Mouse (Mus musculus) CH12.LX (cell line): ENCODE data around the gene Metap1. TPM values are rescaled to one million over a fixed set of nuclear protein-coding genes. Genes with fewer than 3 reads are reported as not detected.

Experiments used
- DNase-seq: peaks from one replicate; pipeline ENCODE4 v3.0.0-alpha.2; 2013; ENCODE audit errors: extremely low read depth
- H3K27ac ChIP-seq: 2 replicates; pipeline ENCODE4 v1.5.1; 2012; ENCODE audit warnings: low read depth, mild to moderate bottlenecking, control low read depth, moderate library complexity; ENCODE audit not compliant: insufficient read depth
- H3K27me3 ChIP-seq: replicated peaks from 2 replicates; pipeline ENCODE3; 2012; ENCODE audit warnings: inconsistent platforms
- H3K36me3 ChIP-seq, 2 experiments: replicated peaks in 1 of 2; 2 replicates each; pipeline versions ENCODE3 to v1.6.1; 2012; ENCODE audit warnings: inconsistent platforms in 1 of 2, low read length in 1 of 2, mild to moderate bottlenecking in 1 of 2, mixed read lengths in 1 of 2, moderate library complexity in 1 of 2; ENCODE audit not compliant: control insufficient read depth in 1 of 2, insufficient read depth in 1 of 2
- H3K4me1 ChIP-seq, 2 experiments: 2 replicates each; pipeline ENCODE4 v1.6.1; 2012; ENCODE audit warnings: inconsistent platforms in 1 of 2, moderate library complexity in 1 of 2; ENCODE audit not compliant: insufficient read depth in 2 of 2, control insufficient read depth in 1 of 2
- H3K4me2 ChIP-seq: 2 replicates; pipeline ENCODE4 v1.6.1; 2012; ENCODE audit warnings: low read depth, mild to moderate bottlenecking, control low read depth; ENCODE audit not compliant: poor library complexity, insufficient read depth, severe bottlenecking
- H3K4me3 ChIP-seq, 3 experiments: fragments of 150-350 bp in 1 of 3; sonication (generic) in 1 of 3; replicated peaks in 1 of 3; 2 replicates each; pipeline versions ENCODE3 to v1.5.1; 2011 to 2012; ENCODE audit warnings: low read depth in 2 of 3, low read length in 2 of 3, mild to moderate bottlenecking in 2 of 3, moderate library complexity in 2 of 3, control low read depth in 1 of 3, improper control_type of control experiment in 1 of 3, inconsistent platforms in 1 of 3, mixed read lengths in 1 of 3; ENCODE audit not compliant: poor library complexity in 1 of 3
- H3K79me2 ChIP-seq: replicated peaks from 2 replicates; pipeline ENCODE4 v1.6.1; 2012; ENCODE audit warnings: mild to moderate bottlenecking, moderate library complexity; ENCODE audit not compliant: control insufficient read depth, poor library complexity, insufficient read depth, severe bottlenecking; ENCODE audit errors: extremely low read depth
- H3K9ac ChIP-seq: 2 replicates; pipeline ENCODE4 v1.6.1; 2012; ENCODE audit warnings: low read depth, mild to moderate bottlenecking, control low read depth, moderate library complexity; ENCODE audit not compliant: insufficient read depth
- H3K9me3 ChIP-seq: replicated peaks from 2 replicates; pipeline ENCODE3; 2012; ENCODE audit warnings: low read length, inconsistent platforms, mixed read lengths
- BHLHE40 ChIP-seq: IDR thresholded peaks from 2 replicates; pipeline ENCODE4 v1.6.1; 2011; ENCODE audit warnings: mild to moderate bottlenecking, low read depth, low read length, improper control_type of control experiment
- CHD2 ChIP-seq: IDR thresholded peaks from 2 replicates; pipeline ENCODE4 v1.6.1; 2011; ENCODE audit warnings: low read length, improper control_type of control experiment
- CTCF ChIP-seq, 2 experiments: IDR thresholded peaks in 1 of 2; conservative IDR thresholded peaks in 1 of 2; 2 replicates each; pipeline ENCODE4 v1.5.1; 2011 to 2012; ENCODE audit warnings: low read depth in 2 of 2, low read length in 2 of 2, improper control_type of control experiment in 1 of 2, inconsistent platforms in 1 of 2, mild to moderate bottlenecking in 1 of 2, moderate library complexity in 1 of 2
- E2F4 ChIP-seq: IDR thresholded peaks from 2 replicates; pipeline ENCODE4 v1.6.1; 2011; ENCODE audit warnings: low read depth, low read length, improper control_type of control experiment; ENCODE audit not compliant: insufficient replicate concordance
- ELF1 ChIP-seq: IDR thresholded peaks from 2 replicates; pipeline ENCODE4 v1.6.1; 2014; ENCODE audit warnings: low read depth, mild to moderate bottlenecking, inconsistent platforms, low read length, improper control_type of control experiment
- EP300 ChIP-seq: IDR thresholded peaks from 2 replicates; pipeline ENCODE4 v1.6.1; 2011; ENCODE audit warnings: low read length, improper control_type of control experiment
- ETS1 ChIP-seq: conservative IDR thresholded peaks from 2 replicates; pipeline ENCODE4 v1.6.1; 2012; ENCODE audit warnings: low read depth, mild to moderate bottlenecking, inconsistent platforms, low read length, improper control_type of control experiment, moderate library complexity
- GABPA ChIP-seq: IDR thresholded peaks from 2 replicates; pipeline ENCODE4 v1.6.1; 2012; ENCODE audit warnings: low read depth, low read length, improper control_type of control experiment, inconsistent platforms; ENCODE audit not compliant: insufficient replicate concordance
- HCFC1 ChIP-seq: IDR thresholded peaks from 2 replicates; pipeline ENCODE4 v1.6.1; 2012; ENCODE audit warnings: low read depth, mild to moderate bottlenecking, inconsistent platforms, low read length, improper control_type of control experiment
- IRF4 ChIP-seq: IDR thresholded peaks from 2 replicates; pipeline ENCODE4 v1.6.1; 2014; ENCODE audit warnings: low read depth, mild to moderate bottlenecking, inconsistent platforms, low read length, improper control_type of control experiment
- JUN ChIP-seq: IDR thresholded peaks from 2 replicates; pipeline ENCODE4 v1.6.1; 2011; ENCODE audit warnings: low read depth, mild to moderate bottlenecking, low read length, improper control_type of control experiment, moderate library complexity; ENCODE audit not compliant: insufficient read depth
- KAT2A ChIP-seq: IDR thresholded peaks from 2 replicates; pipeline ENCODE4 v1.6.1; 2012; ENCODE audit warnings: low read length, improper control_type of control experiment, inconsistent platforms; ENCODE audit not compliant: insufficient replicate concordance
- MAFK ChIP-seq: IDR thresholded peaks from 2 replicates; pipeline ENCODE4 v1.6.1; 2011; ENCODE audit warnings: low read length, improper control_type of control experiment; ENCODE audit not compliant: insufficient replicate concordance
- MAX ChIP-seq: IDR thresholded peaks from 2 replicates; pipeline ENCODE4 v1.6.1; 2011; ENCODE audit warnings: low read length, improper control_type of control experiment
- MAZ ChIP-seq: IDR thresholded peaks from 2 replicates; pipeline ENCODE4 v1.6.1; 2012; ENCODE audit warnings: low read depth, mild to moderate bottlenecking, inconsistent platforms, low read length, improper control_type of control experiment, moderate library complexity
- MEF2A ChIP-seq: IDR thresholded peaks from 2 replicates; pipeline ENCODE4 v1.6.1; 2014; ENCODE audit warnings: low read depth, mild to moderate bottlenecking, inconsistent platforms, low read length, improper control_type of control experiment, borderline replicate concordance
- MXI1 ChIP-seq: IDR thresholded peaks from 2 replicates; pipeline ENCODE4 v1.6.1; 2011; ENCODE audit warnings: mild to moderate bottlenecking, low read depth, low read length, improper control_type of control experiment
- MYC ChIP-seq: IDR thresholded peaks from 2 replicates; pipeline ENCODE4 v1.6.1; 2011; ENCODE audit warnings: low read depth, mild to moderate bottlenecking, improper control_type of control experiment, low read length
- NELFE ChIP-seq: IDR thresholded peaks from 2 replicates; pipeline ENCODE4 v1.6.1; 2011; ENCODE audit warnings: low read depth, low read length, improper control_type of control experiment
- PAX5 ChIP-seq: IDR thresholded peaks from 2 replicates; pipeline ENCODE4 v1.6.1; 2012; ENCODE audit warnings: low read length, inconsistent platforms, mixed read lengths
- POLR2A ChIP-seq: IDR thresholded peaks from 2 replicates; pipeline ENCODE4 v1.6.1; 2011; ENCODE audit warnings: low read depth, mild to moderate bottlenecking, improper control_type of control experiment, low read length
- POLR2AphosphoS2 ChIP-seq: IDR thresholded peaks from 2 replicates; pipeline ENCODE4 v1.6.1; 2011; ENCODE audit warnings: low read depth, low read length, improper control_type of control experiment
- RAD21 ChIP-seq: IDR thresholded peaks from 2 replicates; pipeline ENCODE4 v1.6.1; 2011; ENCODE audit warnings: low read depth, mild to moderate bottlenecking, low read length, improper control_type of control experiment, moderate library complexity
- RCOR1 ChIP-seq: conservative IDR thresholded peaks from 2 replicates; pipeline ENCODE4 v1.6.1; 2012; ENCODE audit warnings: low read depth, mild to moderate bottlenecking, inconsistent platforms, low read length, improper control_type of control experiment
- SIN3A ChIP-seq: IDR thresholded peaks from 2 replicates; pipeline ENCODE4 v1.6.1; 2012; ENCODE audit warnings: low read length, improper control_type of control experiment, inconsistent platforms
- SMC3 ChIP-seq: IDR thresholded peaks from 2 replicates; pipeline ENCODE4 v1.6.1; 2011; ENCODE audit warnings: low read depth, low read length, improper control_type of control experiment
- UBTF ChIP-seq: IDR thresholded peaks from 2 replicates; pipeline ENCODE4 v1.6.1; 2012; ENCODE audit warnings: low read depth, mild to moderate bottlenecking, inconsistent platforms, low read length, improper control_type of control experiment, moderate library complexity
- USF1 ChIP-seq: IDR thresholded peaks from 2 replicates; pipeline ENCODE4 v1.6.1; 2014; ENCODE audit warnings: low read depth, mild to moderate bottlenecking, inconsistent platforms, low read length, improper control_type of control experiment
- USF2 ChIP-seq: conservative IDR thresholded peaks from 2 replicates; pipeline ENCODE4 v1.6.1; 2011; ENCODE audit warnings: low read depth, low read length, improper control_type of control experiment
- ZC3H11A ChIP-seq: IDR thresholded peaks from 2 replicates; pipeline ENCODE4 v1.6.1; 2012; ENCODE audit warnings: low read depth, mild to moderate bottlenecking, inconsistent platforms, low read length, improper control_type of control experiment
- ZKSCAN1 ChIP-seq: IDR thresholded peaks from 2 replicates; pipeline ENCODE4 v1.6.1; 2012; ENCODE audit warnings: low read depth, inconsistent platforms, low read length, improper control_type of control experiment, borderline replicate concordance
- ZMIZ1 ChIP-seq: IDR thresholded peaks from 2 replicates; pipeline ENCODE4 v1.6.1; 2012; ENCODE audit warnings: low read depth, mild to moderate bottlenecking, inconsistent platforms, low read length, improper control_type of control experiment
- ZNF384 ChIP-seq: IDR thresholded peaks from 2 replicates; pipeline ENCODE4 v1.6.1; 2012; ENCODE audit warnings: low read depth, low read length, improper control_type of control experiment, inconsistent platforms
- dilution Hi-C: fragments of 300-500 bp; cut with MboI; formaldehyde crosslinking; loops from 2 replicates; pipeline ENCODE4 v1.14.3; 2020; ENCODE audit warnings: low sequenced_read_pairs; ENCODE audit not compliant: extremely low pct_unique_long_range_greater_than_20kb, extremely low pct_ligation_motif_present
- in situ Hi-C: fragments of 300-500 bp; cut with MboI; formaldehyde crosslinking; loops from 3 replicates; pipeline ENCODE4 v1.14.3; 2019; ENCODE audit warnings: low sequenced_read_pairs, low pct_ligation_motif_present, low pct_unique_long_range_greater_than_20kb, mixed read lengths
- polyA plus RNA-seq: library from polyadenylated mRNA; unstranded; fragments of >175 nt; gene quantifications from 2 replicates; pipeline ENCODE4 v1.2.1, GENCODE M21; 2012; ENCODE audit warnings: low read depth; ENCODE audit not compliant: insufficient read length
- total RNA-seq, 2 experiments: library from RNA; depleted of rRNA; stranded (reverse); fragments of 300-350 nt in 1 of 2; fragments of >200 nt in 1 of 2; gene quantifications; 2 replicates each; pipeline ENCODE4 v1.2.3; 2012 to 2014

Metap1 gene
- total and polyA plus RNA-seq, 3 experiments = 77.9 to 163 (median 143) TPM

- in situ Hi-C loops = no loop called here
- dilution Hi-C loops = no loop called here
- Histone ChIP-seq H3K79me2 (no peaks in the 10 kb centered on the region), H3K27me3 (no peaks in the 10 kb centered on the region), H3K27ac (no peak overlapping the region), H3K9ac (no peak overlapping the region), H3K4me2 (no peak overlapping the region), H3K9me3 (no peaks in the 10 kb centered on the region), H3K4me1 (0 out of 4 replicates have a peak, but pooled peaks cover 2 to 3% of the 10 kb centered on the region in 2 experiments), H3K4me3 (no peak overlapping the region), H3K36me3 (no peaks in the 10 kb centered on the region)
- TF ChIP-seq E2F4 (no peak), MAZ (no peak), KAT2A (no peak), EP300 (no peak), MAFK (no peak), ZC3H11A (no peak), HCFC1 (no peak), SIN3A (no peak), NELFE (no peak), JUN (no peak)
- no peak for DNase-seq
These were observed 29.9 kb upstream of the Metap1 start for GRCm38 (mm10) chr3:138519218-138519617.

GRCm38 (mm10) chr3:138517881-138518280, 28.6 kb upstream of the Metap1 start:
- no peak overlapping the region for H3K9ac ChIP-seq
- H3K4me3 ChIP-seq = no peak overlapping the region
- 0 out of 4 replicates have a peak, but pooled peaks cover 2 to 3% of the 10 kb centered on the region in 2 experiments for H3K4me1 ChIP-seq
- H3K27me3 ChIP-seq = no peaks in the 10 kb centered on the region
- no peaks in the 10 kb centered on the region for H3K36me3 ChIP-seq
- in situ Hi-C loops = no loop called here
- no peak overlapping the region for H3K27ac ChIP-seq
- dilution Hi-C loops = no loop called here
- no peaks in the 10 kb centered on the region for H3K9me3 ChIP-seq
- no peak overlapping the region for H3K4me2 ChIP-seq
- DNase-seq = peak; percentile 56
- no peaks in the 10 kb centered on the region for H3K79me2 ChIP-seq
- TF ChIP-seq KAT2A (no peak), ETS1 (no peak), ZKSCAN1 (no peak), NELFE (no peak), MXI1 (no peak), USF1 (no peak), POLR2AphosphoS2 (no peak), CHD2 (no peak), USF2 (no peak), E2F4 (no peak), GABPA (no peak), BHLHE40 (no peak), UBTF (no peak), ELF1 (no peak), EP300 (no peak), HCFC1 (0 out of 2 replicates have a peak, but pooled peaks have one; percentile 28), PAX5 (no peak), MEF2A (no peak), IRF4 (no peak), SIN3A (0 out of 2 replicates have a peak, but pooled peaks have one; percentile 26), MAX (peak; percentile 63; the same call in 1 of the 2 replicates), RCOR1 (no peak), ZMIZ1 (no peak), RAD21 (peak; percentile 73), ZNF384 (peak; percentile 20; the same call in 1 of the 2 replicates), CTCF (conservative IDR thresholded peaks at IDR 0.05 in 1 of 2, IDR thresholded peaks at IDR 0.05 in 1 of 2; ENCODE audit: low read depth in 2 of 2, low read length in 2 of 2) (peak; percentile 57 to 71; a peak in 3 of 4 replicates), SMC3 (peak; percentile 59), MAZ (no peak; the same call in 1 of the 2 replicates), MYC (peak; percentile 83), POLR2A (no peak)
